Mouse (Mus musculus): Measurements from ENCODE around the gene Shoc2.

- no peak for TF ChIP-seq CTCF (IDR thresholded peaks at IDR 0.05; ENCODE audit: extremely low read depth, insufficient read depth, low read length)
- no peak for TF ChIP-seq POLR2A (IDR thresholded peaks at IDR 0.05; ENCODE audit: extremely low read depth, insufficient read depth, low read length)
These were observed 25.1 kb downstream of the Shoc2 start for GRCm38 (mm10) chr19:53969226-53969625.

Measured in cortical plate, adult 2 months (tissue).